Mouse (Mus musculus): ENCODE results near the gene Suco.

GRCm38 (mm10) chr1:161916036-161916435 is 39.6 kb upstream of the Suco start:
- TF ChIP-seq CTCF (IDR thresholded peaks at IDR 0.05; ENCODE audit: low read depth, low read length) (no peak), POLR2A (IDR thresholded peaks at IDR 0.05; ENCODE audit: insufficient read depth, low read length) (no peak)
